Mouse (Mus musculus): ENCODE data around the gene Morn1. TPM values are rescaled to one million over a fixed set of nuclear protein-coding genes. Genes with fewer than 3 reads are reported as not detected.

Morn1 gene
- 2.0 and 2.1 TPM in 2 replicates for polyA plus RNA-seq (2016; fragmentation: Nextera tagmentation; extraction: Ambion mirVana)

- Histone ChIP-seq H3K4me3 (peak within 1 kb of the TSS; percentile 87), H3K9ac (peak within 1 kb of the TSS; percentile 92), H3K27me3 (replicated peaks) (no peaks in the 10 kb centered on the region), H3K4me1 (peaks cover 50% of the 10 kb centered on the region), H3K36me3 (peaks cover 38% of the 10 kb centered on the region), H3K9me3 (replicated peaks) (no peaks in the 10 kb centered on the region), H3K27ac (peak within 1 kb of the TSS; percentile 89), H3K4me2 (peak within 1 kb of the TSS; percentile 98)
- ATAC-seq: peak; percentile 96
- WGBS (ENCODE audit: insufficient replicate concordance): 1% methylated on average over 79 of the region's 85 CpGs
These were observed at the start of gene Morn1, which contains the start of gene Rer1 for GRCm38 (mm10) chr4:155086108-155087024. Morn1 (plus strand) TSS chr4:155086577. Rer1 (minus strand) TSS chr4:155086382.

- Histone ChIP-seq H3K9me3 (replicated peaks) (no peaks in the 10 kb centered on the region), H3K4me3 (no peak overlapping the region), H3K27me3 (replicated peaks) (peaks cover 85% of the 10 kb centered on the region), H3K4me1 (no peaks in the 10 kb centered on the region), H3K9ac (no peak overlapping the region), H3K4me2 (no peak overlapping the region), H3K27ac (no peak overlapping the region), H3K36me3 (no peaks in the 10 kb centered on the region)
- WGBS (ENCODE audit: insufficient replicate concordance): 64% methylated on average over 9 of the region's 9 CpGs
- no peak for ATAC-seq
These were observed 46.2 kb upstream of the Morn1 start for GRCm38 (mm10) chr4:155040197-155040596.

GRCm38 (mm10) chr4:155040696-155041095 lies 45.7 kb upstream of the Morn1 start:
- H3K4me3 ChIP-seq: no peak overlapping the region
- no peak overlapping the region for H3K27ac ChIP-seq
- no peaks in the 10 kb centered on the region for H3K4me1 ChIP-seq
- no peak for ATAC-seq
- WGBS (ENCODE audit: insufficient replicate concordance): 65% methylated on average over 6 of the region's 6 CpGs
- no peak overlapping the region for H3K4me2 ChIP-seq
- peaks cover 85% of the 10 kb centered on the region for H3K27me3 ChIP-seq (replicated peaks)
- H3K36me3 ChIP-seq: no peaks in the 10 kb centered on the region
- H3K9me3 ChIP-seq (replicated peaks): no peaks in the 10 kb centered on the region
- no peak overlapping the region for H3K9ac ChIP-seq

- Histone ChIP-seq H3K27me3 (replicated peaks) (peaks cover 85% of the 10 kb centered on the region), H3K4me1 (no peaks in the 10 kb centered on the region), H3K9ac (no peak overlapping the region), H3K27ac (no peak overlapping the region), H3K4me2 (peak overlapping the region; percentile 53), H3K36me3 (no peaks in the 10 kb centered on the region), H3K4me3 (peak overlapping the region; percentile 24; the same call in 1 of the 2 replicates), H3K9me3 (replicated peaks) (no peaks in the 10 kb centered on the region)
- ATAC-seq: no peak
- 5% methylated on average over 64 of the region's 65 CpGs for WGBS (ENCODE audit: insufficient replicate concordance)
These were observed 43.6 kb upstream of the Morn1 start for GRCm38 (mm10) chr4:155042606-155043288.

GRCm38 (mm10) chr4:155043289-155043625 lies 43.1 kb upstream of the Morn1 start:
- 3% methylated on average over 25 of the region's 25 CpGs for WGBS (ENCODE audit: insufficient replicate concordance)
- Histone ChIP-seq H3K4me2 (peak overlapping the region; percentile 53), H3K27me3 (replicated peaks) (peaks cover 87% of the 10 kb centered on the region), H3K36me3 (no peaks in the 10 kb centered on the region), H3K9me3 (replicated peaks) (no peaks in the 10 kb centered on the region), H3K4me3 (peak overlapping the region; percentile 24; the same call in 1 of the 2 replicates), H3K4me1 (no peaks in the 10 kb centered on the region), H3K27ac (no peak overlapping the region), H3K9ac (no peak overlapping the region)
- no peak for ATAC-seq

- no peak overlapping the region for H3K4me2 ChIP-seq
- no peak overlapping the region for H3K4me3 ChIP-seq
- no peak overlapping the region for H3K27ac ChIP-seq
- H3K27me3 ChIP-seq (replicated peaks): peaks cover 83% of the 10 kb centered on the region
- H3K9me3 ChIP-seq (replicated peaks): no peaks in the 10 kb centered on the region
- ATAC-seq: no peak
- no peak overlapping the region for H3K9ac ChIP-seq
- 61% methylated on average over 14 of the region's 14 CpGs for WGBS (ENCODE audit: insufficient replicate concordance)
- no peaks in the 10 kb centered on the region for H3K4me1 ChIP-seq
- no peaks in the 10 kb centered on the region for H3K36me3 ChIP-seq
These were observed 39.7 kb upstream of the Morn1 start for GRCm38 (mm10) chr4:155046636-155047035.

- ATAC-seq: no peak
These were observed 36.3 kb upstream of the Morn1 start for GRCm38 (mm10) chr4:155050116-155050515.

GRCm38 (mm10) chr4:155056724-155057123 lies 29.7 kb upstream of the Morn1 start, which contains the start of gene Plch2:
Plch2 (minus strand) TSS chr4:155056784.
- Histone ChIP-seq H3K36me3 (no peaks in the 10 kb centered on the region), H3K27ac (no peak within 1 kb of the TSS), H3K9ac (no peak within 1 kb of the TSS), H3K4me3 (no peak within 1 kb of the TSS), H3K9me3 (replicated peaks) (no peaks in the 10 kb centered on the region), H3K4me1 (no peaks in the 10 kb centered on the region), H3K4me2 (no peak within 1 kb of the TSS), H3K27me3 (replicated peaks) (peaks cover 58% of the 10 kb centered on the region)
- 41% methylated on average over 10 of the region's 10 CpGs for WGBS (ENCODE audit: insufficient replicate concordance)
- no peak for ATAC-seq

More at GRCm38 (mm10) chr4:155050116-155050515, 36.3 kb upstream of the Morn1 start:
- Histone ChIP-seq H3K27ac (no peak overlapping the region), H3K9ac (no peak overlapping the region), H3K36me3 (no peaks in the 10 kb centered on the region), H3K4me2 (no peak overlapping the region), H3K4me1 (no peaks in the 10 kb centered on the region), H3K4me3 (no peak overlapping the region), H3K9me3 (replicated peaks) (no peaks in the 10 kb centered on the region), H3K27me3 (replicated peaks) (peaks cover 61% of the 10 kb centered on the region)
- 58% methylated on average over 7 of the region's 7 CpGs for WGBS (ENCODE audit: insufficient replicate concordance)

GRCm38 (mm10) chr4:155058325-155058724 lies 28.1 kb upstream of the Morn1 start:
- no peak overlapping the region for H3K27ac ChIP-seq
- WGBS (ENCODE audit: insufficient replicate concordance): 42% methylated on average over 10 of the region's 10 CpGs
- no peak overlapping the region for H3K4me3 ChIP-seq
- ATAC-seq: no peak
- no peaks in the 10 kb centered on the region for H3K36me3 ChIP-seq
- peaks cover 57% of the 10 kb centered on the region for H3K27me3 ChIP-seq (replicated peaks)
- H3K9ac ChIP-seq: no peak overlapping the region
- no peaks in the 10 kb centered on the region for H3K4me1 ChIP-seq
- no peaks in the 10 kb centered on the region for H3K9me3 ChIP-seq (replicated peaks)
- no peak overlapping the region for H3K4me2 ChIP-seq

- WGBS (ENCODE audit: insufficient replicate concordance): 48% methylated on average over 3 of the region's 3 CpGs
- Histone ChIP-seq H3K4me1 (peaks cover 38% of the 10 kb centered on the region), H3K9ac (no peak overlapping the region), H3K4me3 (no peak overlapping the region), H3K27ac (no peak overlapping the region), H3K36me3 (peaks cover 11% of the 10 kb centered on the region), H3K27me3 (replicated peaks) (peaks cover 36% of the 10 kb centered on the region), H3K9me3 (replicated peaks) (no peaks in the 10 kb centered on the region), H3K4me2 (no peak overlapping the region)
- no peak for ATAC-seq
These were observed 22.5 kb upstream of the Morn1 start for GRCm38 (mm10) chr4:155063895-155064294.

GRCm38 (mm10) chr4:155064474-155064873 lies 21.9 kb upstream of the Morn1 start:
- ATAC-seq: no peak
- no peak overlapping the region for H3K4me2 ChIP-seq
- peaks cover 17% of the 10 kb centered on the region for H3K36me3 ChIP-seq
- no peak overlapping the region for H3K27ac ChIP-seq
- H3K4me1 ChIP-seq: peaks cover 43% of the 10 kb centered on the region
- no peak overlapping the region for H3K9ac ChIP-seq
- H3K9me3 ChIP-seq (replicated peaks): no peaks in the 10 kb centered on the region
- no peak overlapping the region for H3K4me3 ChIP-seq
- 65% methylated on average over 2 of the region's 2 CpGs for WGBS (ENCODE audit: insufficient replicate concordance)
- peaks cover 30% of the 10 kb centered on the region for H3K27me3 ChIP-seq (replicated peaks)

Data from liver, embryonic 12.5 days (tissue).